Mouse (Mus musculus) monocyte, adult 2 months (primary cell): Measurements from ENCODE around the gene Rev1.
A peak's percentile ranks its signal among the peaks of the same experiment; 100 is the strongest.

ENCODE experiments used
- DNase-seq, 2 experiments: peaks; one replicate each; pipeline ENCODE4 v3.0.0; 2022; ENCODE audit warnings: low spot score in 2 of 2, low read depth in 1 of 2

Gene Rev1

DNA sequence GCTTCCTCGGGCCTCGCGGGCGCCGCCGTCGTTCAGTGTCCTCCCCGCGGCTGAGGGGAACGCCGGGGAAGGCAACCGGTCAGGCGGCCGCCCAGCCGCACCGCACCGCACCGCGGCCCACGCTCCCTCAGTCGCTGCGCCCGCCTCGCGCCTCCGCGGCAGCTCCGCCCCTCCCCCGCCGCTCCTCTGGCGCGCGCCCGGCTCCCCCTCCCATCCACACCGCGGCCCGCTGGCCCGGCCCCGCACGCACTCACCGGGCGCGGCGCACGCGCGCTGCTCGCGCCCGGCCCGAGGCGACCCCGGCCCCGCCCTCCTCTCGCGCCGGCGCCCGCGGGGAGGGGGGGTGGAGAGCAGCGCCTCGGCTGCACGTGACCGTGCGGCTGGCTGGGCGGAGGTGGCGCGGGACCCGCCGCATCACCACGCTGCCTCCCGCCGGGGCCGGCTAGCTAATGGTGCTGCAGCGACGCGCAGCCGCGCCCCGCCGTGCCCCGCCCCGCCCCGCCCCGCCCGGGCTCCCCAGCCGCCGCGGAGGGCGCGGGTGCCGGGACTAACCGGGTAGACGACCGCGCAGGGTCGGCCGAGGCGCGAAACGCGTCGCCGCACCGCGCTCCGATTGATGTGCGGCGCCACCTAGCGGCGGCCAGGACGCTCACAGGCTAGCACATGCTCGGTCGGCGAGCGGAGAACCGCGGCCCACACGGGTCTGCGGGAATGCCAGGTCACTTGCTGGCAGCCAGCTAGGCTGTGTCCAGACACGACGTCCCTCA lies at the start of gene Rev1:
Gene Rev1 (minus strand): TSS at position 301 of the 767 bp plus-strand sequence.
- peak; percentile 66 to 81 for DNase-seq

DNA sequence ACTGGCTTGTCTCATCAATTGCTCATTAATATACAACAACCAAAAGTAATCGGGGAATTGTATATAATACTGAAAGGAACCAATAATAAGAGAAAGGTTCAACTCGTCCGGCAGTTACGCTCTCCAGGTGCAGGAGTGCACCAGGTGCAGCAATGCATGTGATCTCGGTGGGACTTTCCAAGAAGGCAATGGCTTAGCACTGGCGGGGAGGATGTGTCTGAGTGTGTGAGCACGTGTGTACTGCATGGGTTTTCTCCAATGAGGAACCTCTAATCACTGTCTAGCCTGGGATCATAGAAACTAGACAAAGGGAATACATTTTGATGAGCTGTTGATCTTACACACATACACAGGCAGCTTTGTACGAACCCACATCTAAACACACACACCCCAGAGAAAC lies 49.3 kb upstream of the Rev1 start:
- DNase-seq, result no peak

DNA sequence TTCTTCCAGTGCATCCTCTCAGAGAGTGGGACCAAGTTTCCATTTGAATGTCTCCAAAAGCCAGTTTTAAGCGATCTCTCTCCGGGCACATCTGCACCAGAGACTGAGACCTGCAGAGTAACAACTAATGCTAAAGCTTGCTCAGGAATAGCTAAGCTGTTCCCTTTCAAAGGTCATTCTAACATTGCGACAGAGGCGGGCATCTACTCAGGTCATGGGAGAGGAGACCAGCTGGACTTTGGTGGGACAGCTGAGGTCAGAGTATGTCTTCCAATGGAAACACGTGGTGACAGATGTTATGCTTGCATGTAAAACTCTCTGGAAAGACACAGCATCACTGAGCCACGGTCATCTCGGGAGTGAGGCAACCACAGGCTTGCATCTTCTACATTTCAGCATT lies 46.5 kb upstream of the Rev1 start:
- no peak for DNase-seq

DNA sequence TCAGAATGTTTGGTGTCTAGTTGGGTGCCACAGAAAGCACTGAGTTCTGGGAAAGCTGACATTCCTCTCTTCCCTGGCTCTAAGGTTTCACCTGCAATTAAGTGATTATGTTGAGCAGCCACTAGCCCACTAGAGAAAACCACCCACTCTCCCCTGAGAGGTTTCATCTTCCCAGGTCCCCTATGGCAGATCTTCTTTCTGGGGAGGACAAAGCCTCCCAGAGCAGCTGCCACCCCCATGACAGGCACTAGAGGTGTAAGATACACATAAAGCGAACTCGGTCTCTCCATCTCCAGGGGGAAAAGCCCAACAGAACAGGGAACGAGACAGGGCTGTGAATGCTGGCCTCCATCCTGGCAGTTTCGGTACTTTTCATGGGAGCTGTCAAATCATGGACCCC lies 42.3 kb upstream of the Rev1 start:
- no peak for DNase-seq

DNA sequence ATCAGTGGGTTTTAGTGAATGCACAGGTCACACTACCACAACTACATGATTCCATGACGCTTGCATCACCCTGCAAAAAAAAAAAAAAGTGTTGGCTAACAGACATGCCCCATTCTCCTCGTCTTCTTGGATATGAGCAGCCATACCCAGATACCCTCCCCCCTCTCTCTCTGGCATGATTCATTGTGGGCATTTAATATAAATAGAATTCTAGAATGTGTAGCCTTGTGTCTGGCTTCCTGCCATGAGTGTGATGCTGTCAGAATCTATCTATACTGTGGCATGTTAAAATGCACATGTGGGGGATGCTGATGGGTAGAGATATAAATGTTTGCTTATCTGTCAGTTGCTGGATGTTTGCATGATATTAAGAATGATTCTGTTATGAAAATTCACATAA lies 36.1 kb upstream of the Rev1 start:
- DNase-seq, result no peak

DNA sequence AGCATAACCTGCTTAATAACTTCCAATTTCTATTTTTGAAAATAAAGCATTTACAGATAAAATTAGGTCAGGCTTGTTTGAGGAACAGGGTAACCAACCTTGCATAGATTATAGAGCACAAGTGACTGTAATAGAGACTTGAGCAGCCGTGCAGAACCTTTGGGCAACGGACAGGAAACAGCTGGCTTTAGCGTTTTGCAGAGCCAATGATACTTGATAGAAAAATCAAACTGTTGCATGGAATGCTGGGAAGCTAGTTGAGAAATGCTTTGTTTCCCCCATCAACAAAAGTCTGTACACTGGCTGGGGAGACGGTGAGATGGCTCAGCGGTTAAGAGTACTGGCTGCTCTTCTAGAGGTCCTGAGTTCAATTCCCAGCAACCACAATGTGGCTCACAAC lies 20.5 kb upstream of the Rev1 start:
- DNase-seq, result no peak

DNA sequence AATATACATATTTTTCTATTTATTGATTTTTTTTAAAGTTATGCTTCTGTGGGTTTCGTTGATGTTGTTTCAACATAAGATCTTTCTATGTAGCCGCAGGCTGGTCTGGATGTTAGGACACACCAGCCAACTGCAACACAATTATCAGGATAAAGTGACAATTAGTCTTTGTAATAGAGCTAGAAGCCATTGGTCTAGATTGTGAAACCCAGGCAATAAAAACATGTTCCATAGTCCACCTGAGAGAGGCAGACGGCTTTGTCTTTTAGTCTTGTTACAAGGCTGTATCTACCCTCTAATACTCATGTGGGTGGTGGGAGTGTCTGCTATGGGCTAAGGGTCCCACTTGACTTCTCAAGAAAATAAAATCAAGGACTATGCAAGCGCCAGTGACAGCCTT lies 16.4 kb upstream of the Rev1 start:
- DNase-seq, result no peak

DNA sequence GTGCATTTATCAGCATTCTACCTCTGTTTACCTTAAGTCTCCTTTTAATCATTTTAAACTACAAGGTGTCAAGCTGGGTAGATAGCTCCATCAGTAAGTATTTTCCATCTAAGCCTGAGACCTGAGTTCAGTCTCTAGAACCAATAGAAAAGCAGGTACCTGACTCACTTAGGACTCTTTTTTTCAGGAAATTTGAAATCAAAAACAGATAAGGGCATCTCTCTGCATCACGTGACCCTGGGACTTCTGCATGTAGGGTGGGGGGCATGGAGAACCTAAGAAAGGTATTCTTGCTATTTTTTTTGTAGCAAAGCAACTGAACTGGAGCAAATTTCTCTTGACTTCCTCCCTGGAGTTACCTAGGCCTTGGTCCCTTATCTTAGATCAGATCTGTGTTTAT lies 11.8 kb upstream of the Rev1 start:
- no peak for DNase-seq

DNA sequence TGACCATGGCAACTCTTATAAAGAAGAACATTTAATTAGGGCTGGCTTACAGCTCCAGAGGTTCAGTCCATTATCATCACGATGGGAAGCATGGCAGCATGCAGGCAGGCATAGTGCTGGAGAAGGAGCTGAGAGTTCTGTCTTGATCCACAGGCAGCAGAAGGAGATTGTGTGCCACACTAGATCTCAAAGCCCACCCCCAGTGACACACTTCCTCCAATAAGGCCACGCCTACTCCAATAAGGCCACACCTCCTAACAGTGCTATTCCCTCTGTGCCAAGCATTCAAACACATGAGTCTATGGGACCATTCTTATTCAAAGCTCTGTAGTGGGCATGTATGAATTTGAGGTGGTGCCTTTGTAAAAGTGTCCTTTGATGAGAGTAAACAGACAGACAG lies 11.3 kb upstream of the Rev1 start:
- no peak for DNase-seq

DNA sequence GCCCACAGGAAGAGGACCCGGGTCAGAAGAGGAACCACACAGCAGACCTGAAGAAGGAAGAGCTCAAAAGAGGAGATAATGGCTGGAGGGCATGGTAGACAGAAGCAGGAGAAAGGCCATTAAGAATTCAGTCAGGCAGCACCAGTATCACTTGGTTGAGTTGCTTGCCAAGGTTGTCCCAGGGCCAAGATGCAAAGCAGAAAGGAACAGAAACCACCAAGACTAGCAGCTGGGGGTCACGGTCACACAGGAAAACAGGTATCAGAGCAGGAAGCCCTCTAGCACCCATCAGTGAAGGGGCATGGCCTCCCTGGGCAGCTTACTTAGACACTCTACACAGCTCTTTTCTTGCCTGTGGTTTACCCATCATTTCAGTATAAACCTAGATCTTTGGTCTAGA lies 9.8 kb upstream of the Rev1 start:
- DNase-seq, result no peak

DNA sequence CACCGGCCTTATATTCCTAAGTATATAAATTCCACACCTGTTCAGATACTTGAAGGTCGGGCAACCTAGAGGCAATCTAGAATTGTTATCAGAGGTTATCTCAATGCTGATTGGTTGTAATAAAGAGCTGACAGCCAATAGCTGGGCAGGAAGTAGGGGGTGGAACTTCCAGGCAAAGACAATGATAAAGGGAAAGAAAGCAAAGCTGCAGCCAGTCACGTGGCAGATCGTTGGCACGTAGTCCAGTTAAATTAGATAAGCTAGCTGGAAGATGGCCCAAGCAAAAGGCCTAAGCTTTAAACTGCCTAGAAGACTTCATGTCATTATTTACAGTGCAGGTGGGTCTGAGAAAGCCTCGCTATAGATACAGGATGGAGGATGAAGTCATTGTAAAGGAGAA lies 3.3 kb upstream of the Rev1 start:
- DNase-seq, result no peak

DNA sequence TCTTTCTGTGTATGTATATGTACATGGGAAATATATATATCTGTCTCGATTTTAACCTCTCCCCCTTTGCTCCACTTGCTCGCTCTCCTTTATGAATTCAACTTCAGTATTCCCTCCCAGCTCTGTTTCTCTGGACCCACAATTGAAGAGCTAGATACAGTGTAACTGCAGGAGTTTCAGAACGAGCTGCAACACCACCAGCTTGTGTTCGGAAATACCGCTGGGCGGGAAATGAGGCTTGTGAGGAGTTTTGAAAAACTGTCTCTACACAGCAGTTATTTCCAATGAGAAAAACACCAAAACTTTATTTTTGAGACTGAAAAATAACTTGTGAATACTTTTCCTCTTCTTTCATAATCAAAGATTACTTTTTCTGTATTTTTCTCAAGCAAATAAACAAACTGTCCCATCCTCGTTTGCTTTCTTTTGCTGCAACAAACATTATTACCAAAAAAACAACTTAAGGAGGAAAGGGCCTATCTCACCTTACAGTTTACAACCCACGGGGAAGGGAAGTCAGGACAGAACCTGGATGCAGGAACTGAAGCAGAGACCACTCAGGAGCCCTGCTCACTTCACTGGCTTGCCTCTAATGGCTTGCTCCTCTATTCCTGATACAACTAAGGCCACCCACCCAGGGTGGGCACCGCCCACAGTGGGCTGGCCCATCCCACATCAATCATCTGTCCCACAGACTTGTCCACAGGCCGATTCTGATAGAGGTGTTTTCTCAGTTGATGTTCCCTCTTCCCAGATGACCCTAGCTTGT lies 1.3 kb upstream of the Rev1 start:
- DNase-seq, result no peak

DNA sequence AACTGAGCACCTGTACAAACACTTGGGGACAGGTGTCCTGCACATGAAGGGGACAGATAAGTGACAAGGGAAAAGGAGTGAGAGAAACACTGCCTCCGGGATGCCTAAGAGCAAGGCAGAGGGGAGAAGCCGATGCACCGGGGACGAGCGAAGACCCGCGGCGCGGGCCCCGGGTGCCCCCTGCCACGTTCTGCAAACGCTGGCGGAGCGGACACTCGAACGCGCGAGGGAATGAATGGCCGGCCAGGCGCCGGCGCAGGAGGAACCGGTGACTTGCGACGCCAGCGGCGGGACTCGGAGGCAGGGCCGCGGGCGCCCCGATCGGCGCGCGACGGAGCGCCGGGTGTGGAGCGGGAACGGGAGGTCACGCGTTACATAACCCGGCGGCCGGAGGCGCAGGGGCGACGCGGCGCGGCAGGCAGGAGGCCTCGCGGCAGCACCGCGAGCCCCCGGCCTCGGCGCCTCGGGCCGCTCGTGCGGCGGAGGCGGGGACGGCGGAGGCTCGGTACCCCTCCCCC lies 623 bp downstream of the Rev1 start:
- DNase-seq, result peak; percentile 10 to 19

DNA sequence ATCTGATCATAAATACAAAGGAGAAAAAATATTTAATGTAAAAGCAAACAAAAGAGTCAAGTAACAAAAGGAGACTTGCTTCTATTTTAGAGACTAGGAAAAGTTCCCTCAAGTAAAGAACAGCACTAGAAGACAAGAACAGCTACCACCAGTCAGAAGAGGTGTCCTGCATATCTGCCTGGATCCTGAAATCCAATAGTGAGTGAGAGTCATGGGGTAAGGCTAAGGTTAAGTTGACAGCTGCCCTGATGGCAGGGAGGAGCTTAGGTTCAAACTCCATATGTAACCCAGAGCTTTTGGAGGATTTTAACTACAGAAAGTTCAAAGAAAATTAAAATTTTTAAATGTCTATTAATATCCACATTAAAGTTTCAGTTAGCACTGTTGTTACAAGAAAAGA lies 2.6 kb downstream of the Rev1 start:
- no peak for DNase-seq

DNA sequence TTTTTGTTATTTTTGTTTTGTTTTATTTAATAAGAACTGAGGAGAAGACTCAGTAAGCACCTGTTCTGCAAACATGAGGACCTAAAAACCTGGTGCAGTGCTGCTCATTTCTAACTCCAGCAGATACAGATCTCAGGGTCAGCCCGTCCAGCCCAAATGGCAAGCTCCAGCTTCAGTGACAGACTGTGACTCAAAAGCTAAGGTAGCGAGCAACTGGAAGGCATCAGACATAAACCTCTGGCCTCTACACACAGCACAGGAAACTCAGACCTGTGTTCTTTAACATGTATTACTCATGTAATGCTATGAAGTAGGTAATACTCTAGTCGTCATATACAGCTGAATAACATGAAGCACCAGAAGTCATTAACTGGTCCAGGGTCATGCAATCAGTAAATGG lies 3.2 kb downstream of the Rev1 start:
- no peak for DNase-seq

DNA sequence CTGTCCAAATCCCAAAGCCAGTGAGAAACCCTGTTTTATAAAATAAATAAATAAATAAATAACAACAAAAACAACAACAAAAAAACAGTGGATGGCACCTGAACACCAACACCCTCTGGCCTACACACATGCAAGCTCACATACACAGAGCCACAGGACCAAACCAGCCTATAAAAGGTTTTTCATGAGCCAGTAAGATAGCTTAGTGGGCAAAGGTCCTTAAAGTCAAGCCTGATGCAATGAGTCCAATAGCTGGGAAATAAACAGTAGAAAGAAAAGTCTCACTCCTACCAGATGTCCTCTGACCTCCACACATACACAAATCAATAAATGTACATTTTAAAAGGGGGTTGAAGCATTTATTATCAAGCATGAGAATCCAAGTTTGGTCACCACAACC lies 5.3 kb downstream of the Rev1 start:
- no peak for DNase-seq

DNA sequence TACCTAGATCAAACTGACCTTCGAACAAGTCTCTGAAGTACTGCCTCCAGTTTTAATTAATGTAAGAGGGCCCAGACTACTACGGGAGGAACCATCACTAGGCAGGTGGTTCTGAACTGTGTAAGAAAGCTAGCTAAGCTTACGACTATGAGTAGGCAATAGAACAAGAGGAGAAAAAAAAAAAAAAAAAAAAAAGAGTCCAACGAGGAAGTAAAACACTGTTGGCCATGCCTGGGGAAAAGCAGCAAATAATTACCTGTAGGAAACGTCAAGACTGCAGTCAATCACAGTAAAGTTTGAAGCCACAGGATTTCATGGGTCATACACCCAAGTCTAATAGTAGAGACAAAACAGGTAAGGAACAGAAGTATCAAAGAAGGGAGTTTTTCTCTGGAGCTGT lies 8.7 kb downstream of the Rev1 start:
- DNase-seq, result no peak

DNA sequence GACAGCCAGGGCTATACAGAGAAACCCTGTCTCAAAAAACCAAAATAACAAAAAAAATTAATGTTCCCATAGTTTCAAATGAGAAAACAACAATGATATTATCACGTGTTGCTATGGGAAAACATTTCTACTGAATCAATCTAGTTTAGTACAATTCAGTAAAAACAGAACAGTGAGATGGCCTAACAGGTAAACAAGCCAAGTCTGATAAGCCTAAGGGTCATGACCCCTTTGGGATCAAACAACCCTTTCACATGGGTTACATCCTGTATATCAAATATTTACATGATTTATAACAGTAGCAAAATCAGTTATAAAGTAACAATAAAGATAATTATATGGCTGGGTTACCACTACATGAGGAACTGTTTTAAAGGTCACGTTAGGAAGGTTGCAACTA lies 11.0 kb downstream of the Rev1 start:
- DNase-seq, result no peak

DNA sequence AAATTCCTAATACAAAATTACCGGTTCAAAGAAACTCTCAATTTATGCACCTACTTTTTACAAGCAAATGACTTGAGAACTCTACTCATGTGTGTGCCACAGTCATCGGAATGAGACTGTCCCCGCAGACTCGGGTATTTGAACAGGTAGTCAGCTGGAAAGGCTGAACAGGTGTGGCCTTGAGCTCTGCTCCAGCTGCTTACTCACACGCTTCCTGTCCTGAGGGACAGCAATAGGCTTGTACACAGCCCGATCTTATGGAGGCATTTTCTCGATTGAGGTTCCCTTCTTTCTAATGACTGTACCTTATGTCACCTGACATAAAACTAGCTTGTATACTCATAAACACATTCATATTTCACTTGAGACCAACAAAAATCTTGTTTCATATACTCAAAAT lies 19.8 kb downstream of the Rev1 start:
- DNase-seq, result no peak

DNA sequence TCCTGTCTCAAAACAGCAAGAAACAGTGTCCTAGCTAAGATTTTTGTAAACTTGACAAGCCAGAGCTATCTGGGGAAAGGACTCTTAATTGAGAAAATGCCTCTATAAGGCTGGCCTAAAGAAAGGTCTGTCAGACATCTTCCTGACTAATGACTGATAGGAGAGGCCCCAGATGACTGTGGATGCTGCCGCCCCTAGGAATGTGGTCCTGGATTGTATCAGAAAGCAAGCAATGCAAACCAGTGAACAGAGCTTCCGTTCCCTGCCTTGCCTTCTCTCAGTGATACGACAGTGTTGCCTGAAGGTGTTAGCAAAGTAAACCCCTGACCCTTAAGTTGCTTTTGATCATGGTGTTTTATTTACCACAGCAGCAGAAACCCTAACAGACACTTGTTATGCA lies 25.8 kb downstream of the Rev1 start:
- DNase-seq, result no peak

DNA sequence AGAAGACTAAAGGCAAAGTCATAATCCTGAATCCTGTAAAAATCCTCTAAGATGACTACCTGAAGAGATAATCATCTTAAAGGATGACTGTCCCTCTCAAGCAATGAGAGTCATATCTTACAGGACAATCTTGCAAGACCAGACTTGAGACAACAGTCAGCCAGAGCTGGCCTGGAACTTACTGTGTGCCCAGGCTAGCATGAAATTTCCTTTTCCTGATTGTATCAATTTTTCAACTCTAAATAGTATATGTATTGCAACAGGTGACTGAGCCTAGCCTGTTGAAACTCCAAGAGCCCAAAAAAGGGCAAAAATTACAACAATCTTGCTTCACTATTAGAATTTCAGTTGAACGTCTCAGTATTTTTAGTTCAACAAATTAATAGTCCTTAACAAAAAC lies 26.4 kb downstream of the Rev1 start:
- DNase-seq, result no peak

DNA sequence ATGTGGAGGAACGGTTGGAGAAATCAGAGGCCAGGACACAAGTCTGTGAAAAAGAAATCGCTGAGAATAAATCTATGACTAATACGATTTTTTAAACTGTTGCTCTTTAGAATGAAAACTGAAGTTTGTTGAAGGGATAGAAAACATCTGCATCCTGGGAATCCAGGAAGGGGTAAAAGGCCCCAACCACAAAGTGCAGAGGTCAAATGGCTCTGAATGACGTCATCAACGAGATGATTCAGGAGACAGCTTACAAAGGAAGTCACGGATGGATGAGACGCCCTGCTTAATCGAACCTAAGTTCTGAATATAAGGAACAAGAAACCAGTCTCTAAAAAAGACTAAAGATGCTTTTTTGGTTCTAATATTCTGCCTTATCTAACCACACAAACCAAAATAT lies 48.3 kb downstream of the Rev1 start:
- DNase-seq, result no peak

DNA sequence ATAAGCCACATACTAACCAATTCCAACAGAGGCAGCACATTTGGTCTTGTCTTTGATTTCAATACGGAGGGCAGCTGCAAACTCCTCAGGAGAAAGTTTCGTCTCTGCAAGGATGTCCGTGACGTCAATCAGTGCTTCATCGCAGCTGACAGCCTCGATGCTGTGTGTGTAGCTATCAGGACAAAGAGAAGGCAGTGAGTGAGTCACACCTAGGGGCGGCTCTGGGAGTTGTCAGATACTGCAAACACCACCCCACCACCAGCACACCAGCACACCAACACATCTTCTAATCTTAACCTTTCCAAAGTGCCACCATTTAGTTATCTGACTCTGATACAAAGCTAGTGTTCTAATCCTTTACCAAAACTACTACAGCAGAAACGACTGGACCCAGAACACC lies 58.3 kb downstream of the Rev1 start:
- no peak for DNase-seq
